Mouse (Mus musculus): ENCODE measurements around the gene Rtkn2. TPM values are rescaled to one million over a fixed set of nuclear protein-coding genes. Genes with fewer than 3 reads are reported as not detected.

Rtkn2 gene
- total RNA-seq, 2 experiments from 2014 or later: 4.7 to 5.0 TPM

GRCm38 (mm10) chr10:68078708-68079107 is 99.3 kb downstream of the Rtkn2 start:
- Histone ChIP-seq H3K4me3 (no peak overlapping the region), H3K27ac (no peak overlapping the region)
- no peak for DNase-seq (ENCODE audit: low spot score in 2 of 2)
- no peak for TF ChIP-seq CTCF (conservative IDR thresholded peaks at IDR 0.05)

GRCm38 (mm10) chr10:68079910-68080670 is 100.7 kb downstream of the Rtkn2 start:
- TF ChIP-seq CTCF (conservative IDR thresholded peaks at IDR 0.05): no peak
- no peak for DNase-seq (ENCODE audit: low spot score in 2 of 2)
- Histone ChIP-seq H3K4me3 (no peak overlapping the region), H3K27ac (no peak overlapping the region)

- Histone ChIP-seq H3K4me3 (no peak overlapping the region), H3K27ac (no peak overlapping the region)
- no peak for DNase-seq (ENCODE audit: low spot score in 2 of 2)
- TF ChIP-seq CTCF (conservative IDR thresholded peaks at IDR 0.05): no peak
Observed at GRCm38 (mm10) chr10:68081712-68082111, 102.3 kb downstream of the Rtkn2 start.

GRCm38 (mm10) chr10:68085574-68085973 is 106.2 kb downstream of the Rtkn2 start:
- TF ChIP-seq CTCF (conservative IDR thresholded peaks at IDR 0.05): no peak
- no peak for DNase-seq (ENCODE audit: low spot score in 2 of 2)

GRCm38 (mm10) chr10:68086973-68087372 is 107.6 kb downstream of the Rtkn2 start:
- no peak for TF ChIP-seq CTCF (conservative IDR thresholded peaks at IDR 0.05)
- Histone ChIP-seq H3K4me3 (no peak overlapping the region), H3K27ac (no peak overlapping the region)
- DNase-seq (ENCODE audit: low spot score in 2 of 2): no peak

More at GRCm38 (mm10) chr10:68085574-68085973, 106.2 kb downstream of the Rtkn2 start:
- Histone ChIP-seq H3K27ac (no peak overlapping the region), H3K4me3 (no peak overlapping the region)

GRCm38 (mm10) chr10:68087722-68088121 is 108.4 kb downstream of the Rtkn2 start:
- H3K27ac ChIP-seq: no peak overlapping the region
- DNase-seq (ENCODE audit: low spot score in 2 of 2): no peak
- TF ChIP-seq CTCF (conservative IDR thresholded peaks at IDR 0.05): peak; percentile 32
- no peak overlapping the region for H3K4me3 ChIP-seq

- peak; percentile 67 for TF ChIP-seq CTCF (conservative IDR thresholded peaks at IDR 0.05)
- no peak overlapping the region for H3K27ac ChIP-seq
- no peak overlapping the region for H3K4me3 ChIP-seq
- no peak for DNase-seq (ENCODE audit: low spot score in 2 of 2)
Observed at GRCm38 (mm10) chr10:68089435-68090196, 110.2 kb downstream of the Rtkn2 start.

- DNase-seq (ENCODE audit: low spot score in 2 of 2): no peak
- H3K27ac ChIP-seq: no peak overlapping the region
- no peak overlapping the region for H3K4me3 ChIP-seq
- TF ChIP-seq CTCF (conservative IDR thresholded peaks at IDR 0.05): no peak
Observed at GRCm38 (mm10) chr10:68090197-68090535, 110.8 kb downstream of the Rtkn2 start.

GRCm38 (mm10) chr10:68090544-68090943 is 111.2 kb downstream of the Rtkn2 start:
- H3K27ac ChIP-seq: no peak overlapping the region
- no peak for TF ChIP-seq CTCF (conservative IDR thresholded peaks at IDR 0.05)
- no peak for DNase-seq (ENCODE audit: low spot score in 2 of 2)
- H3K4me3 ChIP-seq: no peak overlapping the region

GRCm38 (mm10) chr10:68091011-68091410 is 111.6 kb downstream of the Rtkn2 start:
- no peak for TF ChIP-seq CTCF (conservative IDR thresholded peaks at IDR 0.05)

GRCm38 (mm10) chr10:68091840-68092239 is 112.5 kb downstream of the Rtkn2 start:
- TF ChIP-seq CTCF (conservative IDR thresholded peaks at IDR 0.05): no peak
- no peak overlapping the region for H3K27ac ChIP-seq
- no peak for DNase-seq (ENCODE audit: low spot score in 2 of 2)
- H3K4me3 ChIP-seq: no peak overlapping the region

More at GRCm38 (mm10) chr10:68091011-68091410, 111.6 kb downstream of the Rtkn2 start:
- no peak overlapping the region for H3K27ac ChIP-seq
- no peak for DNase-seq (ENCODE audit: low spot score in 2 of 2)
- no peak overlapping the region for H3K4me3 ChIP-seq

GRCm38 (mm10) chr10:68093496-68093895 is 114.1 kb downstream of the Rtkn2 start:
- no peak for DNase-seq (ENCODE audit: low spot score in 2 of 2)
- Histone ChIP-seq H3K4me3 (no peak overlapping the region), H3K27ac (no peak overlapping the region)
- no peak for TF ChIP-seq CTCF (conservative IDR thresholded peaks at IDR 0.05)

GRCm38 (mm10) chr10:68095136-68095535 is 115.8 kb downstream of the Rtkn2 start:
- no peak for DNase-seq (ENCODE audit: low spot score in 2 of 2)
- no peak for TF ChIP-seq CTCF (conservative IDR thresholded peaks at IDR 0.05)
- H3K4me3 ChIP-seq: no peak overlapping the region
- H3K27ac ChIP-seq: no peak overlapping the region

GRCm38 (mm10) chr10:68096395-68096794 is 117.0 kb downstream of the Rtkn2 start:
- no peak overlapping the region for H3K27ac ChIP-seq
- TF ChIP-seq CTCF (conservative IDR thresholded peaks at IDR 0.05): no peak

More at GRCm38 (mm10) chr10:68096395-68096794, 117.0 kb downstream of the Rtkn2 start:
- H3K4me3 ChIP-seq: no peak overlapping the region
- no peak for DNase-seq (ENCODE audit: low spot score in 2 of 2)

Measured in layer of hippocampus, adult 2 months (tissue).